Mouse (Mus musculus): ENCODE data around the gene Sidt1. TPM values are rescaled to one million over a fixed set of nuclear protein-coding genes. Genes with fewer than 3 reads are reported as not detected.

Sidt1 gene
- polyA plus RNA-seq, 1 experiment from 2014 or later = 20.4 TPM

- Histone ChIP-seq H3K27me3 (replicated peaks; ENCODE audit: control insufficient read depth, insufficient read depth, low read length) (no peaks in the 10 kb centered on the region), H3K9ac (ENCODE audit: low read depth, low read length) (no peak overlapping the region), H3K27ac (ENCODE audit: low read depth, low read length) (no peak overlapping the region), H3K4me1 (ENCODE audit: control insufficient read depth, insufficient read depth, low read depth, low read length) (no peaks in the 10 kb centered on the region), H3K36me3 (ENCODE audit: control insufficient read depth, insufficient read depth, low read length) (no peaks in the 10 kb centered on the region), H3K4me3 (ENCODE audit: low read length) (no peak overlapping the region), H3K9me3 (ENCODE audit: control insufficient read depth, low read length) (no peaks in the 10 kb centered on the region), H3K4me2 (ENCODE audit: low read length) (no peak overlapping the region)
- 55% methylated on average over 2 of the region's 2 CpGs for WGBS
- ATAC-seq = no peak
Measured at GRCm38 (mm10) chr16:44264916-44265315, 68.1 kb downstream of the Sidt1 start.

GRCm38 (mm10) chr16:44257476-44257875 is 75.5 kb downstream of the Sidt1 start:
- Histone ChIP-seq H3K36me3 (ENCODE audit: control insufficient read depth, insufficient read depth, low read length) (no peaks in the 10 kb centered on the region), H3K27ac (ENCODE audit: low read depth, low read length) (no peak overlapping the region), H3K9me3 (ENCODE audit: control insufficient read depth, low read length) (no peaks in the 10 kb centered on the region), H3K4me2 (ENCODE audit: low read length) (no peak overlapping the region), H3K4me1 (ENCODE audit: control insufficient read depth, insufficient read depth, low read depth, low read length) (no peaks in the 10 kb centered on the region), H3K27me3 (replicated peaks; ENCODE audit: control insufficient read depth, insufficient read depth, low read length) (no peaks in the 10 kb centered on the region), H3K4me3 (ENCODE audit: low read length) (no peak overlapping the region), H3K9ac (ENCODE audit: low read depth, low read length) (no peak overlapping the region)
- ATAC-seq = no peak
- 94% methylated on average over 3 of the region's 3 CpGs for WGBS

GRCm38 (mm10) chr16:44254698-44255097 is 78.3 kb downstream of the Sidt1 start:
- Histone ChIP-seq H3K9me3 (ENCODE audit: control insufficient read depth, low read length) (no peaks in the 10 kb centered on the region), H3K27me3 (replicated peaks; ENCODE audit: control insufficient read depth, insufficient read depth, low read length) (no peaks in the 10 kb centered on the region), H3K4me2 (ENCODE audit: low read length) (no peak overlapping the region), H3K4me1 (ENCODE audit: control insufficient read depth, insufficient read depth, low read depth, low read length) (no peaks in the 10 kb centered on the region), H3K4me3 (ENCODE audit: low read length) (no peak overlapping the region), H3K9ac (ENCODE audit: low read depth, low read length) (no peak overlapping the region), H3K36me3 (ENCODE audit: control insufficient read depth, insufficient read depth, low read length) (no peaks in the 10 kb centered on the region), H3K27ac (ENCODE audit: low read depth, low read length) (no peak overlapping the region)
- 65% methylated on average over 7 of the region's 7 CpGs for WGBS
- ATAC-seq = peak; percentile 81

GRCm38 (mm10) chr16:44253797-44254634 is 79.0 kb downstream of the Sidt1 start:
- no peak overlapping the region for H3K9ac ChIP-seq (ENCODE audit: low read depth, low read length)
- ATAC-seq = peak; percentile 42; the same call in 1 of the 2 replicates
- no peaks in the 10 kb centered on the region for H3K27me3 ChIP-seq (replicated peaks; ENCODE audit: control insufficient read depth, insufficient read depth, low read length)
- H3K27ac ChIP-seq (ENCODE audit: low read depth, low read length) = peak overlapping the region; percentile 29; the same call in 1 of the 2 replicates
- no peaks in the 10 kb centered on the region for H3K4me1 ChIP-seq (ENCODE audit: control insufficient read depth, insufficient read depth, low read depth, low read length)
- no peak overlapping the region for H3K4me2 ChIP-seq (ENCODE audit: low read length)
- no peaks in the 10 kb centered on the region for H3K9me3 ChIP-seq (ENCODE audit: control insufficient read depth, low read length)
- no peaks in the 10 kb centered on the region for H3K36me3 ChIP-seq (ENCODE audit: control insufficient read depth, insufficient read depth, low read length)
- WGBS = 77% methylated on average over 7 of the region's 7 CpGs
- no peak overlapping the region for H3K4me3 ChIP-seq (ENCODE audit: low read length)

DNA sequence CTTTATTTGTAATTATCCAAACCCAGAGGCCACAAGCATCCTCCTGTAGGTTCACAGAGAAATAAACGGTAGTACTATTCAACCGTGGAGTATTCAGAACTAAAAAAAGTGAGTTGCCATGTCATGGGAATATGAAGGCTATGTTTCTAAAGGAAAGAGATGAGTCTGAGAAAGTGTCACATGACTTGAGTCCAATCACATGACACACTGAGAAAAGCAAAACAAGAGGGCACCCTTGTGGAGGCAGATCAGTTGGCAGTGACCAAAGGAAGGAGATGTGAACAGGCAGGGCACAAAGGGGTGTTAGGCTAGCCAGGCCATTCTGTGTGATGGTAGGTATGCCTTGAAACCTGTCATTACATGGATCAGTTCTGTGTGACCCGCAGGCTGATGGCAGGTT is 80.3 kb downstream of the Sidt1 start:
- H3K27ac ChIP-seq (ENCODE audit: low read depth, low read length) = no peak overlapping the region
- H3K9ac ChIP-seq (ENCODE audit: low read depth, low read length) = no peak overlapping the region
- no peak overlapping the region for H3K4me3 ChIP-seq (ENCODE audit: low read length)
- no peaks in the 10 kb centered on the region for H3K9me3 ChIP-seq (ENCODE audit: control insufficient read depth, low read length)
- WGBS = 88% methylated on average over 3 of the region's 3 CpGs
- H3K36me3 ChIP-seq (ENCODE audit: control insufficient read depth, insufficient read depth, low read length) = no peaks in the 10 kb centered on the region
- H3K27me3 ChIP-seq (replicated peaks; ENCODE audit: control insufficient read depth, insufficient read depth, low read length) = no peaks in the 10 kb centered on the region
- no peaks in the 10 kb centered on the region for H3K4me1 ChIP-seq (ENCODE audit: control insufficient read depth, insufficient read depth, low read depth, low read length)
- no peak for ATAC-seq
- H3K4me2 ChIP-seq (ENCODE audit: low read length) = no peak overlapping the region

- Histone ChIP-seq H3K27ac (ENCODE audit: low read depth, low read length) (no peak overlapping the region), H3K4me1 (ENCODE audit: control insufficient read depth, insufficient read depth, low read depth, low read length) (no peaks in the 10 kb centered on the region), H3K4me3 (ENCODE audit: low read length) (no peak overlapping the region), H3K9me3 (ENCODE audit: control insufficient read depth, low read length) (no peaks in the 10 kb centered on the region; the same call in 1 of the 2 replicates), H3K9ac (ENCODE audit: low read depth, low read length) (no peak overlapping the region), H3K36me3 (ENCODE audit: control insufficient read depth, insufficient read depth, low read length) (no peaks in the 10 kb centered on the region), H3K4me2 (ENCODE audit: low read length) (no peak overlapping the region), H3K27me3 (replicated peaks; ENCODE audit: control insufficient read depth, insufficient read depth, low read length) (no peaks in the 10 kb centered on the region)
- ATAC-seq = no peak
- WGBS = 90% methylated on average over 10 of the region's 10 CpGs
Measured at GRCm38 (mm10) chr16:44249985-44250384, 83.0 kb downstream of the Sidt1 start.

DNA sequence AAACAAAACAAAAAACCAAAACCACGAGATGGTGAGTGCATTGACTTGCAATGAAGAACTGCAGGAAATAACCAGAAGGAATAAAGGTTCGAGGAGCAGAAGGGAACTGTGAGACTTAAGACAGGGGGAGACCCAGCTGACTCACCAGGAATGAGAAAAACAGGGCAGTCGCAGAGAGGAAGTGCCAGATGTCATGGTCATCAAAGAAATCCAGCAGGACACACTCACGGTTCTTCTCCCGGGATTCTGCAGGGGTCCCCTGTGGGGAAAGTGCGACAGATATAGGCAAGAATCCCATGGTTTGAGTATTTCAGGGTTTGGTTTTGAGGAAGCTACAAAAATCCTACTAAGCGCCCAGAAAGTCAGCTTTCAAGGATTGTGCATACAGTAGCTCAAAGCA is 89.7 kb downstream of the Sidt1 start:
- Histone ChIP-seq H3K9me3 (ENCODE audit: control insufficient read depth, low read length) (no peaks in the 10 kb centered on the region; the same call in 1 of the 2 replicates), H3K4me2 (ENCODE audit: low read length) (no peak overlapping the region), H3K4me3 (ENCODE audit: low read length) (no peak overlapping the region), H3K27me3 (replicated peaks; ENCODE audit: control insufficient read depth, insufficient read depth, low read length) (no peaks in the 10 kb centered on the region), H3K4me1 (ENCODE audit: control insufficient read depth, insufficient read depth, low read depth, low read length) (no peaks in the 10 kb centered on the region), H3K27ac (ENCODE audit: low read depth, low read length) (no peak overlapping the region), H3K9ac (ENCODE audit: low read depth, low read length) (no peak overlapping the region), H3K36me3 (ENCODE audit: control insufficient read depth, insufficient read depth, low read length) (no peaks in the 10 kb centered on the region)
- WGBS = 77% methylated on average over 7 of the region's 7 CpGs
- no peak for ATAC-seq

DNA sequence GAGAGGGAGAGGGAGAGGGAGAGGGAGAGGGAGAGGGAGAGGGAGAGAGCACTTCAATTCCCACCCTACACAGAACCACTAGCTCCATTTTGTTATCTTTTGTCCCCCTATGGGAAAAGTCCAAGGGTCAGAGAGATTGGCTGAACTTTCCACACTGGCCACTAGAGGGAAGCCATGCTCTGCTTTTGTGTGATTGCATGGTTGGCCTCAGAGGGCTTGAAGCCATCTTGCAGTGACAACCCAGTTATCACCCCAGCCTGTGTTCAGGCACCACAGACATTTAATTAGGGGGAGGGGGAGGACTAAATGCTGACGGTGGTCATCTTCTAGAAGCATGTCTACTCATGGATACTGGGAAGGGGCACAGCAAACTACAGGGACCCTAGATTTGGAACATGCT is 90.4 kb downstream of the Sidt1 start:
- no peak overlapping the region for H3K9ac ChIP-seq (ENCODE audit: low read depth, low read length)
- H3K9me3 ChIP-seq (ENCODE audit: control insufficient read depth, low read length) = no peaks in the 10 kb centered on the region; the same call in 1 of the 2 replicates
- no peak overlapping the region for H3K4me3 ChIP-seq (ENCODE audit: low read length)
- 9% methylated on average over 1 of the region's 1 CpGs for WGBS
- H3K36me3 ChIP-seq (ENCODE audit: control insufficient read depth, insufficient read depth, low read length) = no peaks in the 10 kb centered on the region
- no peaks in the 10 kb centered on the region for H3K4me1 ChIP-seq (ENCODE audit: control insufficient read depth, insufficient read depth, low read depth, low read length)
- no peaks in the 10 kb centered on the region for H3K27me3 ChIP-seq (replicated peaks; ENCODE audit: control insufficient read depth, insufficient read depth, low read length)
- no peak overlapping the region for H3K4me2 ChIP-seq (ENCODE audit: low read length)
- ATAC-seq = 0 out of 2 replicates have a peak, but pooled peaks have one; percentile 17
- no peak overlapping the region for H3K27ac ChIP-seq (ENCODE audit: low read depth, low read length)

GRCm38 (mm10) chr16:44240406-44240805 is 92.6 kb downstream of the Sidt1 start:
- Histone ChIP-seq H3K4me1 (ENCODE audit: control insufficient read depth, insufficient read depth, low read depth, low read length) (no peaks in the 10 kb centered on the region), H3K9me3 (ENCODE audit: control insufficient read depth, low read length) (no peaks in the 10 kb centered on the region), H3K4me2 (ENCODE audit: low read length) (no peak overlapping the region), H3K36me3 (ENCODE audit: control insufficient read depth, insufficient read depth, low read length) (no peaks in the 10 kb centered on the region), H3K27me3 (replicated peaks; ENCODE audit: control insufficient read depth, insufficient read depth, low read length) (no peaks in the 10 kb centered on the region), H3K4me3 (ENCODE audit: low read length) (no peak overlapping the region), H3K9ac (ENCODE audit: low read depth, low read length) (no peak overlapping the region), H3K27ac (ENCODE audit: low read depth, low read length) (no peak overlapping the region)
- no peak for ATAC-seq
- whole genome bisulfite sequencing = 78% methylated on average over 8 of the region's 8 CpGs
